Mouse (Mus musculus) brain, embryonic 14.5 days (tissue): Measurements from ENCODE around the gene Asb6. TPM values are rescaled to one million over a fixed set of nuclear protein-coding genes. Genes with fewer than 3 reads are reported as not detected.

Experiments
- DNase-seq: peaks from one replicate; pipeline ENCODE4 v3.0.0-alpha.2; 2011; ENCODE audit warnings: low read depth
- CTCF ChIP-seq: fragments of 200-500 bp; IDR thresholded peaks from 2 replicates; pipeline ENCODE4 v1.5.1; 2012; ENCODE audit warnings: inconsistent platforms, mild to moderate bottlenecking, moderate library complexity, borderline replicate concordance; ENCODE audit not compliant: insufficient read depth, insufficient read length; ENCODE audit errors: extremely low read depth
- POLR2A ChIP-seq: fragments of 200-500 bp; IDR thresholded peaks from 2 replicates; pipeline ENCODE4 v1.6.1; 2012; ENCODE audit warnings: mild to moderate bottlenecking, inconsistent platforms, borderline replicate concordance; ENCODE audit not compliant: poor library complexity, insufficient read depth, insufficient read length, severe bottlenecking; ENCODE audit errors: extremely low read depth
- polyA plus RNA-seq: library from polyadenylated mRNA; depleted of rRNA; stranded (reverse); fragments of >200 nt; gene quantifications from 2 replicates; pipeline ENCODE4 v1.2.3, GENCODE M21; 2012

Asb6 gene
- polyA plus RNA-seq, 1 experiment: 51.0 TPM

- peak; percentile 29 for DNase-seq
- TF ChIP-seq CTCF: no peak
- no peak for TF ChIP-seq POLR2A
These were observed 26.9 kb upstream of the Asb6 start for GRCm38 (mm10) chr2:30857076-30857475.

GRCm38 (mm10) chr2:30852771-30853313, 22.7 kb upstream of the Asb6 start:
- TF ChIP-seq POLR2A (no peak), CTCF (no peak)
- DNase-seq: peak; percentile 26

- TF ChIP-seq POLR2A (no peak), CTCF (no peak)
- no peak for DNase-seq
These were observed 20.4 kb upstream of the Asb6 start for GRCm38 (mm10) chr2:30850581-30850980.

- TF ChIP-seq CTCF (no peak), POLR2A (no peak)
- no peak for DNase-seq
These were observed 18.1 kb upstream of the Asb6 start for GRCm38 (mm10) chr2:30848184-30848583.

GRCm38 (mm10) chr2:30846723-30847122, 16.6 kb upstream of the Asb6 start:
- DNase-seq: no peak
- TF ChIP-seq CTCF (no peak), POLR2A (no peak)

- no peak for DNase-seq
- TF ChIP-seq POLR2A: no peak
- no peak for TF ChIP-seq CTCF
These were observed 16.1 kb upstream of the Asb6 start for GRCm38 (mm10) chr2:30846236-30846635.

GRCm38 (mm10) chr2:30845152-30846070, 15.3 kb upstream of the Asb6 start:
- peak; percentile 24 for DNase-seq
- TF ChIP-seq CTCF (no peak), POLR2A (no peak)

GRCm38 (mm10) chr2:30842615-30843014, 12.5 kb upstream of the Asb6 start:
- no peak for TF ChIP-seq CTCF
- no peak for TF ChIP-seq POLR2A
- no peak for DNase-seq

GRCm38 (mm10) chr2:30836238-30836990, 6.3 kb upstream of the Asb6 start:
- DNase-seq: peak; percentile 89
- TF ChIP-seq POLR2A: no peak
- no peak for TF ChIP-seq CTCF

GRCm38 (mm10) chr2:30834373-30835022, 4.4 kb upstream of the Asb6 start, which contains the start of gene Prrx2:
Gene Prrx2, plus strand, starts transcription at chr2:30834972.
- no peak for DNase-seq
- no peak for TF ChIP-seq POLR2A
- no peak for TF ChIP-seq CTCF

- no peak for TF ChIP-seq POLR2A
- TF ChIP-seq CTCF: no peak
- DNase-seq: no peak
These were observed 3.5 kb upstream of the Asb6 start for GRCm38 (mm10) chr2:30833644-30834043.
